2 mouse cellular contexts compared by ENCODE assay signal in the genomic region with DNA sequence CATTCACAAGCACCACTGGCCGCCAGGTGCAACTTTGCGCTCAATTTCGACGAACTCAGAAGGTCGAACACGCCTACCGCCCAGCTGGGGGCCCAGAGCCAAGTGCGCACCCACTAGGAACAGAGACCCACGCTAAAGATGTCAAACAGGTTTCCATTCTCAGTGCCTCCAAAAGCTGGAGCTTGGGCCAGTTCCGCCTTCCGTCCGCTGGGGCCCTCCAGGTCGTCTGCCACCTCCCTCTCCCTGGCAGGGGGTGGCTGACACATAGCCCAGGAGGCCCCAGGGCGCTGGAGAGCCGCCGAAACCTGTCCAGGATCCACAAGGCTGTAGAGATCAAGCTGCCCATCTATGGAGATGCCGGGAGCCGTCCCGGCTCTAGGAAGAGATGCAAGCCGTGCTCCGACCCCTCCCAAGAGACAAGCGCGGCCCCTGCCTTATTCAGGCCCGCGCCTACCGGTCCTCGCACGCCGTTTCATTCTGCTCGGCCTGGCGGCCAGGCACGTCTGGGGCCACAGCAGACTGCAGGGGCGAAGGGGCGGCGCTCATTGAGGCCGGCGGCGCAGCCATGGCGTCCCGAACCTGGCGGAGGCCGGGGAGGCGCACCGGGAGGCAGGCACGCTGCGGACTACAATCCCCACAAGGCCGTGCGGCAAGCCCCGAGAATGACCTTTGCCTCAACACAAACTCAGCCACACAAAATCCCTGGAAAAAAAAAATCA.
TF ChIP-seq lines count a peak whose summit lies in the region.

No protein-coding gene starts in this region.

TF ChIP-seq in CH12.LX, 34 proteins besides CTCF, POLR2A, EP300 and RAD21:
- TF ChIP-seq E2F4 (IDR thresholded peaks at IDR 0.05; ENCODE audit: insufficient replicate concordance, low read depth, low read length), result no peak
- TF ChIP-seq MAFK (IDR thresholded peaks at IDR 0.05; ENCODE audit: insufficient replicate concordance, low read length), result no peak
- no peak for TF ChIP-seq RCOR1 (conservative IDR thresholded peaks at IDR 0.05; ENCODE audit: low read depth, low read length)
- peak; percentile 28; the same call in 1 of the 2 replicates for TF ChIP-seq ZNF384 (IDR thresholded peaks at IDR 0.05; ENCODE audit: low read depth, low read length)
- TF ChIP-seq NRF1 (IDR thresholded peaks at IDR 0.05; ENCODE audit: low read depth, low read length), result 0 out of 2 replicates have a peak, but pooled peaks have one; percentile 53
- TF ChIP-seq ETS1 (conservative IDR thresholded peaks at IDR 0.05; ENCODE audit: low read depth, low read length), result no peak
- peak; percentile 93 for TF ChIP-seq HCFC1 (IDR thresholded peaks at IDR 0.05; ENCODE audit: low read depth, low read length)
- no peak for TF ChIP-seq PAX5 (IDR thresholded peaks at IDR 0.05; ENCODE audit: low read length)
- 0 out of 2 replicates have a peak, but pooled peaks have one; percentile 32 for TF ChIP-seq MAX (IDR thresholded peaks at IDR 0.05; ENCODE audit: low read length)
- peak; percentile 63; the same call in 1 of the 2 replicates for TF ChIP-seq NELFE (IDR thresholded peaks at IDR 0.05; ENCODE audit: low read depth, low read length)
- TF ChIP-seq MEF2A (IDR thresholded peaks at IDR 0.05; ENCODE audit: borderline replicate concordance, low read depth, low read length), result peak; percentile 24; the same call in 1 of the 2 replicates
- 0 out of 2 replicates have a peak, but pooled peaks have one; percentile 33 for TF ChIP-seq MAZ (IDR thresholded peaks at IDR 0.05; ENCODE audit: low read depth, low read length)
- peak; percentile 33; the same call in 1 of the 2 replicates for TF ChIP-seq IRF4 (IDR thresholded peaks at IDR 0.05; ENCODE audit: low read depth, low read length)
- TF ChIP-seq MXI1 (IDR thresholded peaks at IDR 0.05; ENCODE audit: low read depth, low read length), result peak; percentile 81
- TF ChIP-seq ELF1 (IDR thresholded peaks at IDR 0.05; ENCODE audit: low read depth, low read length), result peak; percentile 28
- TF ChIP-seq TCF12 (IDR thresholded peaks at IDR 0.05; ENCODE audit: low read depth, low read length), result peak; percentile 63; the same call in 1 of the 2 replicates
- no peak for TF ChIP-seq ZKSCAN1 (IDR thresholded peaks at IDR 0.05; ENCODE audit: borderline replicate concordance, low read depth, low read length)
- TF ChIP-seq KAT2A (IDR thresholded peaks at IDR 0.05; ENCODE audit: insufficient replicate concordance, low read length), result peak; percentile 83; the same call in 1 of the 2 replicates
- TF ChIP-seq JUND (conservative IDR thresholded peaks at IDR 0.05; ENCODE audit: low read depth, low read length), result no peak
- peak; percentile 57; the same call in 1 of the 2 replicates for TF ChIP-seq CHD2 (IDR thresholded peaks at IDR 0.05; ENCODE audit: low read length)
- peak; percentile 78; the same call in 1 of the 2 replicates for TF ChIP-seq UBTF (IDR thresholded peaks at IDR 0.05; ENCODE audit: low read depth, low read length)
- TF ChIP-seq JUN (IDR thresholded peaks at IDR 0.05; ENCODE audit: insufficient read depth, low read depth, low read length), result no peak
- TF ChIP-seq ZC3H11A (IDR thresholded peaks at IDR 0.05; ENCODE audit: low read depth, low read length), result no peak
- TF ChIP-seq SMC3 (IDR thresholded peaks at IDR 0.05; ENCODE audit: low read depth, low read length), result no peak
- no peak for TF ChIP-seq BHLHE40 (IDR thresholded peaks at IDR 0.05; ENCODE audit: low read depth, low read length)
- TF ChIP-seq SIN3A (IDR thresholded peaks at IDR 0.05; ENCODE audit: low read length), result peak; percentile 65; the same call in 1 of the 2 replicates
- TF ChIP-seq CHD1 (IDR thresholded peaks at IDR 0.05; ENCODE audit: low read depth, low read length), result no peak
- TF ChIP-seq TBP (conservative IDR thresholded peaks at IDR 0.05; ENCODE audit: low read depth, low read length), result no peak
- peak; percentile 81; the same call in 1 of the 2 replicates for TF ChIP-seq ZMIZ1 (IDR thresholded peaks at IDR 0.05; ENCODE audit: low read depth, low read length)
- TF ChIP-seq POLR2AphosphoS2 (IDR thresholded peaks at IDR 0.05; ENCODE audit: low read depth, low read length), result peak; percentile 91

TF ChIP-seq in myocyte, 11 proteins besides CTCF, POLR2A, EP300 and RAD21:
- no peak for TF ChIP-seq MYOG (IDR thresholded peaks at IDR 0.05; ENCODE audit: control insufficient read depth in 1 of 3, insufficient read depth in 1 of 3, insufficient read length in 2 of 3, low read depth in 2 of 3)
- peak; percentile 95 for TF ChIP-seq POLR2AphosphoS2 (IDR thresholded peaks at IDR 0.05; ENCODE audit: insufficient read length, low read depth)
- no peak for TF ChIP-seq MAX (IDR thresholded peaks at IDR 0.05; ENCODE audit: low read depth)
